Mouse (Mus musculus): ENCODE measurements at regions not wholly inside any gene's neighbourhood (a gene's known extent, or its start where the extent isn't known, plus 50 kb on each side); places are given as distances from the start of the nearest gene placed in this dataset.
A peak's percentile ranks its signal among the peaks of the same experiment; 100 is the strongest.
"Not testable (repeated sequence)": the region's sequence is repeated elsewhere in the genome, so short reads cannot be mapped to it uniquely, and the experiment has no call there.

DNA sequence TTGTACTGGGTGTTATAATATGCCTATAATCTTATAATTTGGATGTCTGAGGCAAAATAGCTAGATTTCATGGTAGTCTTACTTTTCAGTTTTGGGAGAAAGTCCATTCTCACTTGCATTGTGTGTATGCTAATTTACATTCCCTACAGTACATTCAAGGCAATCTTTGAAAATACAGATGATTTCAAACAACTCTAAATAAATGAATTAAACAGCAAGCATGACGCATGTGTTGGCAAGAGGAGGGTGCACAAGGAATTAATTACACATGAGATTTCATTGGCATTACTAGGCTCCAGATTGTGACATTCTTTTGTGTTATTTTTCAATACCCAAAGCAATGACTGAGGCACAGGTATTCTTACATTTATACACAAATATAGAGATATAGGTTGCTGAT is 495.2 kb upstream of the Cypt12 start:
- DNase-seq: no peak

DNA sequence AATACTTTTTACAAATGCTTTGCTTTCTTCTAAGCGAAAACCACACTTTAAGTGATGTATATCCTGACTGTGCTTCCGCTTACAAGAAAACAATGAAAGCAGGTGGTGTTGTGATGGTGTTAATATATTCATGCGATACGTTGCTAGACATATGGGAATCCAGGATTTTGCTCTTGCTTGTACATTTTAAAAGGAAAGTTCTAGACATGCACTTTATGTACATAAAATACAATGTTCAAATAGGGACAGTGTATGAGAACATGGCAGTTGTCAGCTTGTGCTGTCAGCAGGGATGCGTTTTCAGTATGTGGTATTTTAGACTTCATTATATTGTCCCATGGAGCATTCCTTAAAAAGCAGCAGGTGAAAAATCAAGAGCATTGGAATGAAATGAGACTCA is 487.7 kb upstream of the Cypt12 start:
- DNase-seq: no peak

DNA sequence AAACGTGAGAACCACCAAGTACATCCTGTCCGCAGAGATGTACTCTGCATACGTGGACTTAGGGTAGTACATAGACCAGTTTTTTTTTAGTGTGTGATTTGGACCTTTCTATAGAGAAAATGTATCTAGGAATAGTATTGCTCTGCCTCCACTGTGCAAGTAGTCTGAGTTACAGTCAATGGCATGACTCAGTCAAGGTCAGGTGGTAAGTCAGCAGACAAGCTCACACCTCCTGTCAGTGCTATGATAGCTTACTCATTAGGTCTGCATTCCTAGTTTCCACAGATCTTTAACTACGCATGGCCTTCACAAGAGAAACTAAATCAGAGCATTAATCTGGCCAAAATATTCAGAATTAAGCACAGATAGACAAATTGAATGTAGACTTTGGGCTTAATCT is 486.8 kb upstream of the Cypt12 start:
- no peak for DNase-seq

GRCm38 (mm10) chr3:17473812-17474211 is 474.4 kb upstream of the Cypt12 start:
- no peak for DNase-seq

- DNase-seq: no peak
Observed at GRCm38 (mm10) chr3:17489240-17490142, 458.7 kb upstream of the Cypt12 start.

DNA sequence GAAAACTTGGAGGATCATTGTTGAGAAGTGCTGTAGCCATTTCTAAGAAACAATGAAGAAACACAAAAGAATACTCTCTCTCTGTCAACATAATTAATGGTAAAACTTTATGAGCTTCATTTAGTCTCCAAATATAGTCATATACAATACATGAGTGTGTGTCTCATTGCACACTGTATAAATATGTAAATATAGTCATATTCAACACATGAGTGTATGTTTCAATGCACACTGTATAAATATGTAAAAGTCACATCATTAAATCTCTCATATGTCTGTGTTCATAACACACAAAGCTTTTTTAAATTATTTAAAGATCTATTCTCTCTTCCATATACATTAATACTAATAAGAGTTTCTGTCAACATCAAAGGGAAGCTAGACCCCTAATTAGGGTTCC is 457.6 kb upstream of the Cypt12 start:
- no peak for DNase-seq

DNA sequence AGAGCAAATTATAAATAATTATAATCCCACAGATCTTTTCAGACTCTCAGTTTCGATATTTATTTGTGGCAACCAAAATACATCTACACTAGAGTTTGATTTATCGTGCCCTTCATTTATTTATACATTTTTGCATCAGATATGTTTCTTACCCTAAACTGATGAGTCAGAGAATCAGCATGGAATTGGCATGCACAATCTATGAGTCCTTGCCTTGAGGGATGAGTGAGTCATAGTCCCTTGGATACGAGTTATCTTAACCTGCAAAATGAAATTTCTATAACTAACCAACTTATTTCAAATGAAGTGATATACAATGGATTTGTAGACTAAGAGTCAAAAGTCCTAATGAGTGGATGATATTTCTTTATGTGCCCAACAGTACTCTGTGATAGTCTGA is 449.9 kb upstream of the Cypt12 start:
- no peak for DNase-seq

- DNase-seq: no peak
Observed at GRCm38 (mm10) chr3:17501556-17501955, 446.7 kb upstream of the Cypt12 start.

GRCm38 (mm10) chr3:17541346-17541745 is 406.9 kb upstream of the Cypt12 start:
- no peak for DNase-seq

DNA sequence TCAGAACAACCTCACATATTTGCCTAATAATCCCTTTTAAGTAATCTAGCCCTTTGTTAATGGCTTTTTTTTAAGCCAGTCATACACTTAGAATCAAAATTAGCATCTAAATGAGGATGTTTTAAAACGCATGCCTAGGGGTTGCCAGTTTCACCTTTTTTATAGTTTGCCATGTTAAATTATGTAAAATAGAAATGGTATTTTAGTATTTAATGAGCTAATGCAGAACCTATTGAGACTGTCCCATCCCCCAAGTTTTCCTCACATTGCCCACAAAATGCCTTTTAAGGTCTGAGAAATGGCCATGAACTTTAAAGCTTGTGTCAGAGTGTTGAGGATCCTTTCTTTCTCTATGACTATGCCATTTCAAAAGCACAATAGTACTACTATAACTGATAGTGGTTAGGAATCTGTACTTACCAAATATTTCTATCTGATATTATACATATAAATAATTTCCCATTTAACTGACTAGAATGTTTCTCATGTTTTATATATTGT is 400.6 kb upstream of the Cypt12 start:
- no peak for DNase-seq

DNA sequence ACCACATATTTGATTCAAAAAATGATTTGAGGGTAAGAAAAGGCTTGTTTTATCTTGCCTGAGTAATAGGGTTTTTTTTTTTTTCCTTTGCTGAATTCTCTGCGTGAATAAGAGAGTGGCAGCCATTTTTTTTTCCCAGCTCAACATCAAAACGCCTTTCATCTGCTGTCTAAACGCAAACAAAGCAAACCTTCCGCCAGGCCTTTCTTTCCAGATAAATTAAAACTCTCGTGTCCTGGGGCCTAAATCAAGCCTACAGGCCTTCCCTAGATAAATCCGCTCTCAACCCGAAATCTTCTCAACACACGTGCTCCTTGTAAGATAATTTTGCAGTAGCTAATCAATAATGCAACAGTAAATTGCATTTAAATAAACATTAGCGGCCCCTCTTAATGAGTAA is 365.7 kb upstream of the Cypt12 start:
- no peak for DNase-seq

- no peak for DNase-seq
Observed at GRCm38 (mm10) chr3:17589956-17590546, 358.2 kb upstream of the Cypt12 start.

GRCm38 (mm10) chr3:17592463-17592862 is 355.7 kb upstream of the Cypt12 start:
- DNase-seq: no peak

DNA sequence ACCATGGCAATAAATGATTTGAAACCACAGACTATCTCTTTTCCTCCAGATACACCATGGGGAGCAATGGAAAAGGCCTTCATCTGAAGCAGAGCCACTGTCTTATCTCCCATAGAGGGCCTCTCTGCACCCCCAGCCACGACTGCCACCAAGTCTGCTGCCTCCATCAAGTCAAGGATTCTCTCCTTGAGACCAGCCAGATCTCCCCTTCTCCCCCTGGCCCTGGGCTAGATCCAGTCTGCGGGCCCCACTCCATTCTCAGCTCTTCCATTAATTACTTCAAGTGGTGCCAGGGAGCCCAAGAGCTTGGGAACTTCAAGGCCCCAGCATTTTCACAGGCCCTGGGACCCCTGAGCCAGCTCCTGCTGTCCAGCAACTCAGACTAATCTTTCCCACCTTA is 351.8 kb upstream of the Cypt12 start:
- no peak for DNase-seq

DNA sequence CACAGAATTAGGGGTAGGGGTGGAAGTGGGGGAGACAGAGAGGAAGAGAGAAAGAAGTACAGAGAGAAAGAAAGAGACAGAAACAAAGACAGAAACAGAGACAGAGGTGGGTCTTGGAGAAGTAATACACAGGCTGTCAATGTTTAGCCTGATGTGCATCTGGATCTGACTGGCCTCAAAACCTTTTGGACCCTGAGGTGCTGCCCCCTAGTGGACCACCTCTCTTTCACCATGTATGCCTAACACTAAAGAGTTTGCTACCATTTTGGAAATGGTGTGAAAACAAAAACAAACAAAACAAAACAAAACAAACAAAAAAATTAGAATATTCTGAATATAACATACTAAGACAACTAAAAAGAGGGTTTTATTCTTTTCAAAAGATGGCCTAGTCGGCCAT is 334.7 kb upstream of the Cypt12 start:
- peak; percentile 5 for DNase-seq

DNA sequence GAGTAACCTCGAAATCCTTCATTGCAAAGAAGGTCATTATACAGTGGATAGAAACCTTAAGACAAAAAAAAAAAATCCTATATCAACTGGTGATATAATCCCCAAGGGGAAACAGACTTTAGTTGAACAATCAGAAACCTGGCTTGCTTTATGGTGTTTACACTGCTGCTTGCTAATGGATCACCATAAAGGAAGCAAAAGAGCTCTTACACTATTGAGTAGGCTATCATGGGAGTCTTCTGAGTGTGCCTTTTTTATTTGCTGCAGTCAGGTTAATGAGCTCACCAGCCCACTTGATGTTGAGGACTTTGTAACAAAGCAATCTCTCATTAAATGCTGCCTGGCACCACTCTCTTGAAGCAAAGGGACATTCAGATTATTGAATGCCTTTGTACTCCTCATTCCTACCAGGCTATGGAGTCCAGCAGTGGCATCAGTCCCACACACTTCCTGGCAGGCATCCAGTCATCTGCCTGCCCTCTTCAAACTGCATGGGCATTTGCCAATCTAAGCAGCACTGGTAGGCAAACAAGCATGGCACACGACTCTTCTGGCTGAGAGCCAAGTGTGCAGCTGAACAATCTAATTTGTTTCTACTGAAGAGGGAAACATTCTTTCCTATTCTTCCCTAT is 331.7 kb upstream of the Cypt12 start:
- DNase-seq: no peak

DNA sequence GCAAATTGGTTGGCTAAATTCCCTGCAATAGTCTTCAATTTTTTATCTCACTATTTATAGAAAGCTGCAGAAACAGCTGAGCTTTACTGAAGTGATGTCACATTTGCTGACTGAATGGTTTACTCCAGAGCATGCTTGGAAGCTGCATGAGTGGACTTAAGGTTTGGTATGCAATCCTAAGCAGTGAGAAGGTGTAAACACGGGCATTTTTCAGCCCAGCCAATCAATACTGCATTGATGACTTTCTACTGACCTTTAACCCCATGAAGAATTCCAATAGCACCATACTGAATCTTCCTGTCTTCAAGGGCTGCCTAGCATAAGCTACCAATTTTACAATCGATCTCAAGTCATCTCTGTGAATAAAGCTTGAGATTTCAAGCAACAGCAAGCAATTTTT is 328.7 kb upstream of the Cypt12 start:
- DNase-seq: no peak

GRCm38 (mm10) chr3:17619890-17620289 is 328.3 kb upstream of the Cypt12 start:
- DNase-seq: no peak

GRCm38 (mm10) chr3:17620398-17620797 is 327.8 kb upstream of the Cypt12 start:
- DNase-seq: no peak

DNA sequence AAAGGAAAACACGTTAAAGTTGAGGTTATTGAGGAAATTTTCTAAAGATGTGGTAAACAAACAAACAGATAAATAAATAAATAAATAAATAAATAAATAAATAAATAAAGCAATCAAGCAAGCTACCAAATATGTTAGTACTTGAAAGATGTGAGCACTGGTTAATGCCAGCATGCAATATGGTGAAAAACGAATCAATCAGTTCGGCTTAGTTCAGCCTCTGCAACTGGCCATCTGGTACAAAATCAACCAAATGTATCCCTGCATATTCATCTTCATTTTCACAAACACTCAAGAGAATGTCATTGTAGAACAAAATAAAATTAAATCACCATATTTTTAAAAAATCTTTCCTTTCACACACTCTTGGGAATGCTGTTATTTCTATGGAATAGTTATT is 315.7 kb upstream of the Cypt12 start:
- DNase-seq: no peak

- no peak for DNase-seq
Observed at GRCm38 (mm10) chr3:17636276-17636675, 311.9 kb upstream of the Cypt12 start.

DNA sequence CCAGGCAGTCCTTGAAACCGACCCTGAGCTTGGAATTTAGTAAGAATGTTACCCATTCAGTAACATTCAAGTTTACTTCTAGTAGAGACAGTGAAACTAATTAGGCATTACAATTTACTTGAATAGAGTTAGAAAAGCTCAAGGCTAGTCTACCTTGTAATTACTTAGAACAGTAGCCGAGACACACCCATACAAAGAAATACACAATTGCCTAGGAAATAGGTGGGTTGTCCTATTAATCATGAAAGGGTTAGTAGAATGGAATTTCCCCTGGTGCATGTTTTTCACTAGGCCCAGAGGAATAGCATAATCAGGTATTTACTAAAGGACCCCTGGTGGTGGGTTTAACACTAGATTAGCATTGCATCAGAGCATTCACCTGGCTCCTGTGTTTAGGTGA is 288.2 kb upstream of the Cypt12 start:
- not testable (repeated sequence) for DNase-seq

- DNase-seq: no peak
Observed at GRCm38 (mm10) chr3:17661987-17662386, 286.2 kb upstream of the Cypt12 start.

DNA sequence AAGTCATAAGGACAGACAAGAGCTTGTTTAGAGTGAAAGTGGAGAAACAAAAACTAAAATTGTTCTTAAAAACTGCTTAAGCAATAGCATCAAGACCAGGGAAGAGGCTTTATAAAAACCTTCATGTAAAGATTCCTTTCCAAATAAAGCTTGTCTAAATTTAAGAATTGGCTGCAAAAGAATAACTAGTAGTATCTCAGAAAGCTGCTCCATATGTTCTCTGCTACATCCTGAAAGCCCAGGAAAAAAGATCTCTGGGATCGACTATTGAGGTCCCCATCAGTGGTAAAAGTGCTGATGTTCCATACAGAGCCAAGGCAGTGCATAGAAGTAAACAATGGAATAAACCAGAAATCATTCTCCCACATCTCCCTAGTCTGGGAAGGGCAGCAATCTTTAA is 281.2 kb upstream of the Cypt12 start:
- no peak for DNase-seq
